Mouse (Mus musculus) liver, adult 2 months (tissue): Measurements from ENCODE around the gene Myo6.

Experiments used
- CTCF ChIP-seq: fragments of 200-500 bp; IDR thresholded peaks from 2 replicates; pipeline ENCODE4 v1.5.1; 2011; ENCODE audit warnings: low read depth, low read length, control low read depth
- POLR2A ChIP-seq: fragments of 200-500 bp; IDR thresholded peaks from 2 replicates; pipeline ENCODE4 v1.6.1; 2011; ENCODE audit warnings: low read length, control low read depth; ENCODE audit not compliant: insufficient read depth; ENCODE audit errors: extremely low read depth

GRCm38 (mm10) chr9:80313610-80314009, 148.8 kb downstream of the Myo6 start:
- no peak for TF ChIP-seq POLR2A
- TF ChIP-seq CTCF: no peak
